In the genomic region with DNA sequence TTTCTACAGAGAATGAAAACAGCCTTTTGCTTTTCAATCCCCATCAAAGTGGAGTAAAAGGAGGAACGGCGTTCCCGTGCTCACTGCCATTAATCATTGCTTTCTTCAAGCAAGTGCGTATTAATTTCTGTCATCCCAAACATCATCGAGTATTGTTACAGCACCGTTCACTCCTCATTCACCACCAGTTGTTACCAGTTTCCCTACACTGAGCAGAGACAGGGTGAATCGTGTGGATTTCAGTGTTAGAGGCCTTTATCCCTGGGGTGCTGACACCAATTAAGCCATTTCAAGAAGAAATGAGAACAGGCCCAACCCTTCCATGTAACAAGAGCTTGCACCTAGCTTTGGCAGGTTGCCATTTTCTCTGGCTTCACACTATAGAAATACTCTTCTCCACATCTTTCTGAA, we compare ENCODE assay signal across 9 mouse cellular contexts. TPM values are rescaled to one million over a fixed set of nuclear protein-coding genes. Genes with fewer than 3 reads are reported as not detected.
A peak's percentile ranks its signal among the peaks of the same experiment; 100 is the strongest.
DNase-seq lines count a peak whose midpoint lies in the region; ATAC-seq and TF ChIP-seq lines count a peak whose summit lies in the region.
"Had no signal": no experiment of that assay in that cellular context is flagged by ENCODE, and none has a peak within 500 bp of the region (broad histone marks: within the 10 kb centered on the region; RNA-seq: fewer than 3 reads in every experiment).

No protein-coding gene starts in this region.

- no peak overlapping the region for H3K27ac ChIP-seq in lung, embryonic 14.5 days (ENCODE audit: low read depth)
- H3K27ac ChIP-seq in embryonic facial prominence, embryonic 10.5 days (replicated peaks): no peak overlapping the region
- H3K27ac ChIP-seq in hindbrain, embryonic 14.5 days: peak overlapping the region; percentile 85
- H3K27ac ChIP-seq: limb, embryonic 12.5 days had no signal

- no peak for TF ChIP-seq CTCF in lung, embryonic 14.5 days (IDR thresholded peaks at IDR 0.05; ENCODE audit: low read depth)

- H3K4me3 ChIP-seq in lung, embryonic 14.5 days (ENCODE audit: low read depth, low read length): no peak overlapping the region
- H3K4me3 ChIP-seq in embryonic facial prominence, embryonic 10.5 days: no peak overlapping the region
- H3K4me3 ChIP-seq in hindbrain, embryonic 14.5 days (replicated peaks; ENCODE audit: low read length): no peak overlapping the region
- H3K4me3 ChIP-seq: limb, embryonic 12.5 days had no signal

- 0 out of 2 replicates have a peak, but pooled peaks cover 7% of the 10 kb centered on the region for H3K36me3 ChIP-seq in lung, embryonic 14.5 days (ENCODE audit: insufficient read depth)
- H3K36me3 ChIP-seq in embryonic facial prominence, embryonic 10.5 days (replicated peaks): 0 out of 2 replicates have a peak, but pooled peaks cover 7% of the 10 kb centered on the region
- H3K36me3 ChIP-seq in hindbrain, embryonic 14.5 days (replicated peaks; ENCODE audit: control insufficient read depth, insufficient read depth): no peaks in the 10 kb centered on the region
- H3K36me3 ChIP-seq: limb, embryonic 12.5 days had no signal

- peaks cover 4% of the 10 kb centered on the region for H3K4me1 ChIP-seq in lung, embryonic 14.5 days (ENCODE audit: insufficient read depth)
- peaks cover 46% of the 10 kb centered on the region for H3K4me1 ChIP-seq in embryonic facial prominence, embryonic 10.5 days
- H3K4me1 ChIP-seq in hindbrain, embryonic 14.5 days (replicated peaks; ENCODE audit: control insufficient read depth, insufficient read depth, low read length): peaks cover 61% of the 10 kb centered on the region

- H3K4me2 ChIP-seq in lung, embryonic 14.5 days: no peak overlapping the region
- H3K4me2 ChIP-seq in hindbrain, embryonic 14.5 days (replicated peaks): peak overlapping the region; percentile 23
- H3K4me2 ChIP-seq: limb, embryonic 12.5 days had no signal

- no peak for ATAC-seq in lung, embryonic 14.5 days (ENCODE audit: insufficient read depth)
- ATAC-seq in hindbrain, embryonic 14.5 days (ENCODE audit: low FRiP score): 0 out of 2 replicates have a peak, but pooled peaks have one; percentile 26

- H3K9me3 ChIP-seq in lung, embryonic 14.5 days (ENCODE audit: low read depth, low read length): no peaks in the 10 kb centered on the region
- no peaks in the 10 kb centered on the region for H3K9me3 ChIP-seq in embryonic facial prominence, embryonic 10.5 days
- no peaks in the 10 kb centered on the region for H3K9me3 ChIP-seq in hindbrain, embryonic 14.5 days (ENCODE audit: control insufficient read depth, low read length)
- H3K9me3 ChIP-seq: limb, embryonic 12.5 days had no signal

- 31% methylated on average over 7 of the region's 7 CpGs for WGBS in lung, embryonic 14.5 days
- 63% methylated on average over 7 of the region's 7 CpGs for WGBS in embryonic facial prominence, embryonic 10.5 days
- WGBS in hindbrain, embryonic 14.5 days: 15% methylated on average over 7 of the region's 7 CpGs

- DNase-seq in lung, embryonic 14.5 days: peak; percentile 57
- DNase-seq in lung, postnatal 14 days: no peak
- DNase-seq in embryonic facial prominence, embryonic 10.5 days (ENCODE audit: low spot score): peak; percentile 16
- peak; percentile 58 for DNase-seq in hindbrain, embryonic 14.5 days (ENCODE audit: low spot score)
- DNase-seq in retina, postnatal 1 day: peak; percentile 55
- DNase-seq in urinary bladder, postnatal 36 days (ENCODE audit: low spot score in 2 of 2): no peak
- DNase-seq in adrenal gland, postnatal 10 days: no peak
- DNase-seq: gastrocnemius, postnatal 14 days had no signal

- H3K27me3 ChIP-seq in lung, embryonic 14.5 days (ENCODE audit: insufficient read depth, low read length): no peaks in the 10 kb centered on the region
- no peaks in the 10 kb centered on the region for H3K27me3 ChIP-seq in embryonic facial prominence, embryonic 10.5 days (replicated peaks; ENCODE audit: low read depth, poor library complexity, severe bottlenecking)
- no peaks in the 10 kb centered on the region for H3K27me3 ChIP-seq in hindbrain, embryonic 14.5 days (ENCODE audit: control insufficient read depth, insufficient read depth, low read length)

- no peak overlapping the region for H3K9ac ChIP-seq in lung, embryonic 14.5 days
- H3K9ac ChIP-seq in hindbrain, embryonic 14.5 days: peak overlapping the region; percentile 40; the same call in 1 of the 2 replicates
- H3K9ac ChIP-seq: limb, embryonic 12.5 days had no signal

RNA-seq across cellular contexts. Expression of a gene that starts 17.1 kb away (rescaled TPM):
- polyA plus RNA-seq in lung, embryonic 14.5 days (2014; fragmentation: Nextera tagmentation; extraction: Ambion mirVana): 37.5 and 38.4 TPM in 2 replicates
- 36.7 and 38.9 TPM in 2 replicates for polyA plus RNA-seq in embryonic facial prominence, embryonic 10.5 days (2016; fragmentation: Nextera tagmentation; extraction: Ambion mirVana)
- polyA plus RNA-seq in hindbrain, embryonic 14.5 days (2014; fragmentation: Nextera tagmentation; extraction: Ambion mirVana): 156 and 167 TPM in 2 replicates
- 10 to 100 TPM; 56.3 to 71.9 TPM for total RNA-seq in adrenal gland, postnatal 10 days (2021)

RNA-seq across cellular contexts. Expression of a gene that starts 50.8 kb away (rescaled TPM):
- polyA plus RNA-seq in lung, embryonic 14.5 days (2014; fragmentation: Nextera tagmentation; extraction: Ambion mirVana): 93.3 and 97.1 TPM in 2 replicates
- 88.1 and 90.9 TPM in 2 replicates for polyA plus RNA-seq in embryonic facial prominence, embryonic 10.5 days (2016; fragmentation: Nextera tagmentation; extraction: Ambion mirVana)
- polyA plus RNA-seq in hindbrain, embryonic 14.5 days (2014; fragmentation: Nextera tagmentation; extraction: Ambion mirVana): 100 and 101 TPM in 2 replicates
- 10 to 100 TPM; 67.0 to 75.3 TPM for total RNA-seq in adrenal gland, postnatal 10 days (2021)

Comparison
In these comparisons a context has a peak if more than half of its experiments do, and no peak if none do; other contexts are left out.
1. DNase-seq: peak in lung, embryonic 14.5 days (single experiment), embryonic facial prominence, embryonic 10.5 days (single experiment), hindbrain, embryonic 14.5 days (single experiment) and retina, postnatal 1 day (single experiment); none in lung, postnatal 14 days (single experiment), urinary bladder, postnatal 36 days (0 of 2) and adrenal gland, postnatal 10 days (single experiment).